Mouse (Mus musculus) bone marrow, adult 2 months (tissue): ENCODE measurements around the gene Dhtkd1.

Experiments used
- CTCF ChIP-seq: fragments of 200-500 bp; IDR thresholded peaks from 2 replicates; pipeline ENCODE4 v1.5.1; 2011; ENCODE audit warnings: low read length, control low read depth; ENCODE audit not compliant: control insufficient read depth, insufficient read depth
- POLR2A ChIP-seq: fragments of 200-500 bp; IDR thresholded peaks from 2 replicates; pipeline ENCODE4 v1.6.1; 2011; ENCODE audit warnings: low read depth, mild to moderate bottlenecking, control low read depth, low read length, borderline replicate concordance; ENCODE audit not compliant: control insufficient read depth

- TF ChIP-seq CTCF (no peak), POLR2A (no peak)
Measured at GRCm38 (mm10) chr2:5869746-5870145, 72.8 kb downstream of the Dhtkd1 start.
